Mouse (Mus musculus) MEL (cell line): ENCODE data around the gene Dnmt3c. TPM values are rescaled to one million over a fixed set of nuclear protein-coding genes. Genes with fewer than 3 reads are reported as not detected.

Experiments used
- DNase-seq: peaks from one replicate; pipeline ENCODE4 v3.0.0; 2011; ENCODE audit warnings: low read depth, low spot score
- H3K27ac ChIP-seq: 2 replicates; pipeline ENCODE4 v1.5.1; 2012; ENCODE audit warnings: low read depth, mild to moderate bottlenecking, control low read depth, low read length, moderate library complexity; ENCODE audit not compliant: control insufficient read depth
- H3K27me3 ChIP-seq, 2 experiments: fragments of 150-350 bp in 1 of 2; sonication (generic) in 1 of 2; 2 replicates each; pipeline ENCODE4 v1.6.1; 2012; ENCODE audit warnings: low read length in 2 of 2, mild to moderate bottlenecking in 2 of 2, improper control_type of control experiment in 1 of 2, moderate library complexity in 1 of 2; ENCODE audit not compliant: insufficient read depth in 2 of 2, control insufficient read depth in 1 of 2
- H3K36me3 ChIP-seq, 2 experiments: 2 replicates each; pipeline ENCODE4 v1.6.1; 2012 to 2014; ENCODE audit warnings: low read length in 2 of 2, improper control_type of control experiment in 1 of 2, inconsistent platforms in 1 of 2, mild to moderate bottlenecking in 1 of 2; ENCODE audit not compliant: insufficient read depth in 2 of 2, control insufficient read depth in 1 of 2
- H3K4me1 ChIP-seq, 2 experiments: fragments of 150-350 bp in 1 of 2; sonication (generic) in 1 of 2; 2 replicates each; pipeline ENCODE4 v1.6.1; 2012; ENCODE audit warnings: low read length in 2 of 2, improper control_type of control experiment in 1 of 2, mild to moderate bottlenecking in 1 of 2; ENCODE audit not compliant: insufficient read depth in 2 of 2, control insufficient read depth in 1 of 2
- H3K4me3 ChIP-seq, 2 experiments: fragments of 150-350 bp in 1 of 2; sonication (generic) in 1 of 2; 2 replicates each; pipeline ENCODE4 v1.5.1; 2012; ENCODE audit warnings: low read depth in 2 of 2, low read length in 2 of 2, mild to moderate bottlenecking in 2 of 2, moderate library complexity in 2 of 2, control low read depth in 1 of 2, improper control_type of control experiment in 1 of 2; ENCODE audit not compliant: control insufficient read depth in 1 of 2, insufficient read depth in 1 of 2
- H3K79me2 ChIP-seq: 2 replicates; pipeline ENCODE4 v1.6.1; 2012; ENCODE audit warnings: mild to moderate bottlenecking, low read length, moderate library complexity; ENCODE audit not compliant: control insufficient read depth, poor library complexity, insufficient read depth
- H3K9ac ChIP-seq: 2 replicates; pipeline ENCODE4 v1.6.1; 2012; ENCODE audit warnings: low read depth, mild to moderate bottlenecking, control low read depth, low read length, moderate library complexity; ENCODE audit not compliant: control insufficient read depth, poor library complexity, severe bottlenecking
- H3K9me3 ChIP-seq: fragments of 150-350 bp; sonication (generic); replicated peaks from 2 replicates; pipeline ENCODE4 v1.6.1; 2012; ENCODE audit warnings: mild to moderate bottlenecking, low read length, improper control_type of control experiment, moderate library complexity; ENCODE audit not compliant: insufficient read depth
- BHLHE40 ChIP-seq: IDR thresholded peaks from 2 replicates; pipeline ENCODE4 v1.6.1; 2012; ENCODE audit warnings: low read depth, mild to moderate bottlenecking, inconsistent platforms, low read length, improper control_type of control experiment, borderline replicate concordance
- CHD1 ChIP-seq: IDR thresholded peaks from 2 replicates; pipeline ENCODE4 v1.6.1; 2012; ENCODE audit warnings: low read depth, mild to moderate bottlenecking, inconsistent platforms, low read length, improper control_type of control experiment
- E2F4 ChIP-seq: IDR thresholded peaks from 2 replicates; pipeline ENCODE4 v1.6.1; 2011; ENCODE audit warnings: low read depth, low read length, improper control_type of control experiment, borderline replicate concordance
- EP300 ChIP-seq, 2 experiments: IDR thresholded peaks; 2 replicates each; pipeline ENCODE4 v1.6.1; 2011; ENCODE audit warnings: improper control_type of control experiment in 2 of 2, low read length in 2 of 2, low read depth in 1 of 2, mild to moderate bottlenecking in 1 of 2
- ETS1 ChIP-seq: IDR thresholded peaks from 2 replicates; pipeline ENCODE4 v1.6.1; 2012; ENCODE audit warnings: low read depth, mild to moderate bottlenecking, inconsistent platforms, low read length, improper control_type of control experiment, moderate library complexity
- GABPA ChIP-seq: IDR thresholded peaks from 2 replicates; pipeline ENCODE4 v1.6.1; 2012; ENCODE audit warnings: low read depth, mild to moderate bottlenecking, inconsistent platforms, low read length, improper control_type of control experiment, moderate library complexity
- GATA1 ChIP-seq: IDR thresholded peaks from 2 replicates; pipeline ENCODE4 v1.6.1; 2011; ENCODE audit warnings: low read depth, low read length, improper control_type of control experiment
- HCFC1 ChIP-seq: IDR thresholded peaks from 2 replicates; pipeline ENCODE4 v1.6.1; 2012; ENCODE audit warnings: low read depth, mild to moderate bottlenecking, inconsistent platforms, low read length, improper control_type of control experiment, moderate library complexity
- JUND ChIP-seq: IDR thresholded peaks from 2 replicates; pipeline ENCODE4 v1.6.1; 2011; ENCODE audit warnings: low read depth, mild to moderate bottlenecking, improper control_type of control experiment, low read length
- MEF2A ChIP-seq: IDR thresholded peaks from 2 replicates; pipeline ENCODE4 v1.6.1; 2014; ENCODE audit warnings: low read depth, mild to moderate bottlenecking, inconsistent platforms, low read length, improper control_type of control experiment; ENCODE audit not compliant: poor library complexity, insufficient replicate concordance, severe bottlenecking; ENCODE audit errors: extremely low read depth
- MXI1 ChIP-seq: IDR thresholded peaks from 2 replicates; pipeline ENCODE4 v1.6.1; 2011; ENCODE audit warnings: mild to moderate bottlenecking, low read depth, low read length, improper control_type of control experiment
- MYC ChIP-seq: IDR thresholded peaks from 2 replicates; pipeline ENCODE4 v1.6.1; 2011; ENCODE audit warnings: low read depth, mild to moderate bottlenecking, low read length, improper control_type of control experiment, moderate library complexity
- POLR2A ChIP-seq, 2 experiments: IDR thresholded peaks; 2 replicates each; pipeline ENCODE4 v1.6.1; 2011 to 2012; ENCODE audit warnings: low read length in 2 of 2, mild to moderate bottlenecking in 2 of 2, control low read depth in 1 of 2, improper control_type of control experiment in 1 of 2, low read depth in 1 of 2, moderate library complexity in 1 of 2; ENCODE audit not compliant: control insufficient read depth in 1 of 2, insufficient read depth in 1 of 2, poor library complexity in 1 of 2
- POLR2AphosphoS2 ChIP-seq: IDR thresholded peaks from 2 replicates; pipeline ENCODE4 v1.6.1; 2011; ENCODE audit warnings: low read length, improper control_type of control experiment
- POLR2AphosphoS5 ChIP-seq: IDR thresholded peaks from 2 replicates; pipeline ENCODE4 v1.6.1; 2012; ENCODE audit warnings: low read depth, borderline replicate concordance, mild to moderate bottlenecking, inconsistent platforms, low read length, moderate library complexity, mixed read lengths
- SIN3A ChIP-seq: IDR thresholded peaks from 2 replicates; pipeline ENCODE4 v1.6.1; 2012; ENCODE audit warnings: low read length, improper control_type of control experiment, inconsistent platforms
- USF1 ChIP-seq: IDR thresholded peaks from 2 replicates; pipeline ENCODE4 v1.6.1; 2014; ENCODE audit warnings: low read depth, mild to moderate bottlenecking, inconsistent platforms, low read length, improper control_type of control experiment, moderate library complexity
- USF2 ChIP-seq, 2 experiments: IDR thresholded peaks; 2 replicates each; pipeline ENCODE4 v1.6.1; 2011 to 2012; ENCODE audit warnings: improper control_type of control experiment in 2 of 2, low read length in 2 of 2, borderline replicate concordance in 1 of 2, inconsistent platforms in 1 of 2, low read depth in 1 of 2, mild to moderate bottlenecking in 1 of 2; ENCODE audit not compliant: insufficient read depth in 1 of 2
- ZC3H11A ChIP-seq: IDR thresholded peaks from 2 replicates; pipeline ENCODE4 v1.6.1; 2012; ENCODE audit warnings: low read depth, mild to moderate bottlenecking, inconsistent platforms, low read length, improper control_type of control experiment
- ZKSCAN1 ChIP-seq: IDR thresholded peaks from 2 replicates; pipeline ENCODE4 v1.6.1; 2012; ENCODE audit warnings: low read depth, mild to moderate bottlenecking, inconsistent platforms, low read length, improper control_type of control experiment, moderate library complexity
- polyA plus RNA-seq, 2 experiments: library from polyadenylated mRNA; stranded (reverse) in 1 of 2; unstranded in 1 of 2; fragments of >175 nt in 1 of 2; fragments of >200 nt in 1 of 2; gene quantifications; 2 replicates each; pipeline versions ENCODE4 v1.2.1 to v1.2.4; 2012; ENCODE audit warnings: low replicate concordance in 2 of 2, low read depth in 1 of 2; ENCODE audit not compliant: insufficient read length in 2 of 2, insufficient read depth in 1 of 2, missing spikeins in 1 of 2
- total RNA-seq: library from RNA; depleted of rRNA; stranded (reverse); fragments of 300-350 nt; gene quantifications from 2 replicates; pipeline ENCODE4 v1.2.3, GENCODE M21; 2012

Gene Dnmt3c
- total and polyA plus RNA-seq, 3 experiments: 0.45 to 0.65 TPM; not detected in 1

GRCm38 (mm10) chr2:153762121-153762520 is 65.7 kb downstream of the Dnmt3c start:
- H3K36me3 ChIP-seq: peaks cover 0 to 49% of the 10 kb centered on the region in 2 experiments; a peak in 2 of 4 replicates
- H3K27ac ChIP-seq: no peak overlapping the region
- H3K4me3 ChIP-seq: no peak overlapping the region
- H3K4me1 ChIP-seq: no peaks in the 10 kb centered on the region
- H3K27me3 ChIP-seq: no peaks in the 10 kb centered on the region
- H3K79me2 ChIP-seq: no peaks in the 10 kb centered on the region
- H3K9ac ChIP-seq: no peak overlapping the region
- H3K9me3 ChIP-seq: no peaks in the 10 kb centered on the region
- TF ChIP-seq MYC (no peak), EP300 (IDR thresholded peaks at IDR 0.05; ENCODE audit: low read depth in 1 of 2, low read length in 2 of 2) (no peak), HCFC1 (no peak), POLR2A (IDR thresholded peaks at IDR 0.05; ENCODE audit: control insufficient read depth in 1 of 2, insufficient read depth in 1 of 2, low read depth in 1 of 2, low read length in 2 of 2, poor library complexity in 1 of 2) (no peak), MXI1 (no peak), USF2 (IDR thresholded peaks at IDR 0.05; ENCODE audit: borderline replicate concordance in 1 of 2, insufficient read depth in 1 of 2, low read depth in 1 of 2, low read length in 2 of 2) (no peak), CHD1 (no peak), BHLHE40 (no peak), USF1 (no peak), POLR2AphosphoS2 (no peak), GATA1 (no peak), MEF2A (no peak), ZC3H11A (no peak), JUND (no peak), SIN3A (no peak), POLR2AphosphoS5 (no peak), ETS1 (no peak), E2F4 (no peak)
- no peak for DNase-seq

DNA sequence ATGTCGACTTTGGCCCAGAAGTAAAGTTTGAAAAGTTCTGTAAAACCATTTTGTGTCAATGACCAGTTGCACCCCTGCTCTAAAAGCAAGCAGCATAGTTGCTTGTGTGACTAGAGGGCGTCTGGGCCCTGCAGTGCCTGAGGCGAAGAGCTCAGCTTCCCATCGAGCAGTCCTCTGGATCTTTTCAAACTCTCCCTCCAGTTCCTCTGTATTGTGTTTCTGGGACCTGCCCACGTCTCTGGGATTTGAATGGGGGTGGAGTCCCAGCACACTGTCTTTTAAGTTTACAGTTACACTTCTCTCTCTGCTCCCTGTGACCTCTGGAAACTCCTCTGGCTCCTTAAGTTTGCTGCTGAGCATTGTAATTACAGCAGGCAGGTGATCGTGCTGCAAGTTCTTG is 71.0 kb downstream of the Dnmt3c start:
- no peaks in the 10 kb centered on the region for H3K27me3 ChIP-seq
- DNase-seq: no peak
- peaks cover 0 to 35% of the 10 kb centered on the region in 2 experiments; a peak in 2 of 4 replicates for H3K36me3 ChIP-seq
- no peak overlapping the region for H3K27ac ChIP-seq
- H3K9me3 ChIP-seq: no peaks in the 10 kb centered on the region
- TF ChIP-seq GABPA (no peak), ZKSCAN1 (no peak)
- H3K4me1 ChIP-seq: no peaks in the 10 kb centered on the region
- no peak overlapping the region for H3K4me3 ChIP-seq
- H3K9ac ChIP-seq: no peak overlapping the region
- H3K79me2 ChIP-seq: no peaks in the 10 kb centered on the region
